Mouse (Mus musculus) kidney, postnatal 36 days (tissue): ENCODE results near the gene Als2.

ENCODE experiments used
- DNase-seq, 2 experiments: peaks; one replicate each; pipeline ENCODE4 v3.0.0; 2021 to 2022; ENCODE audit warnings: mixed read lengths in 2 of 2

Als2 gene

DNA sequence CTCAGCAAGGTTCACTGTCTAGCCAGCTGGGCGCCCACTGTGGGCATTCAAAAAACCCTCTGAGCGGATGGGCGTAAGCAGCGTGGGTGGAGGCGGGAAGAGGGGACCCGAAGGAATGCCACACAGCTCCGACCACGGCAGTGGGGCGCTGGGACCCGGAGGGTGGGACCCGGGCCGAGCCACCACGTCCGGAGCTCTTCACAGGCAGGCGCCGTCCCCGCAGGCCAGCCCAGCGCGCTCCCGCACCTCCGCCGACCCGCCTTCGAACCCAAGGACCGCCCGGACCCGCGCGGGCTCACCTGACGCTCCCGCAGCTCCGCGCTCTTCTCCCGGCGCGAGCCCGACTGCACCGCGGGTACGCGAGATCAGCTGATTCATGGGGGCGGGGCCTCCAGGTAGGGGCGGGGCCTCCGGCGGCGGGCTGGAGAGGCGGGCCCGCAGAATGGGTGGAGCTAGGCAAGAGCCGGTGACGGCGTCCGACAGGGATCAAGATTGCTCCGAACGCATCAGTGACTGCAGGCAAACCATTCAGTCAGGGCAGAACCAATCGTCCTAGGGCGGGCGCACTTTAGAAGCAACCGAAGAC, at the start of gene Als2:
TSS of gene Als2 (minus strand) at position 376 of the 586 bp plus-strand sequence.
- peak; percentile 98 to 99 for DNase-seq

DNA sequence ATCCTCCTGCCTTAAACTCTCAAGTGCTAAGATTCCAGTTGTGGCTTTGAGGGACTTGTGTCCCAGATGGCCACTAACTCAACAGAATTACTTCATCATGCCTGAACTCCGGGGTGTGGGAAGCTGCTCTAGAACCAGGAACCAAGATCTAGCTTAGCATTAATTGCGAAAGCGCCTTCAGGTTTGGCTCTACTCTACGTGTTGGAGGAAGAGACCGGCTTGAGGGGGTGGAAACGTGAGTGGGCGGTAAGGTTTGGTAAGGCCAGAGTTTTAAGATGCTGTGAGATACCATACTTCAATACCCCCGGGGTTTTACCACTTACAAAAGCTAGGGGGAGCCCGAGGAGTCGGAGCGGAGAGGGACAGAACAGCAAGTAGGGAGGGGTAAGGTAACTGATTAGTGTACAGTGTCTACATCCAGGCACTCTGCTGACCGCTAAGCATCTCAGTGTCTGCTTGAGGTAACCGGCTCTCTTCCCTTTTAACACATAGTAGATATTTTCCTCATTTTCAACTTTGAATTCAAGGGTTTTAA, 49.4 kb upstream of the Als2 start:
- DNase-seq: peak in 1 of 2 experiments; percentile 4

DNA sequence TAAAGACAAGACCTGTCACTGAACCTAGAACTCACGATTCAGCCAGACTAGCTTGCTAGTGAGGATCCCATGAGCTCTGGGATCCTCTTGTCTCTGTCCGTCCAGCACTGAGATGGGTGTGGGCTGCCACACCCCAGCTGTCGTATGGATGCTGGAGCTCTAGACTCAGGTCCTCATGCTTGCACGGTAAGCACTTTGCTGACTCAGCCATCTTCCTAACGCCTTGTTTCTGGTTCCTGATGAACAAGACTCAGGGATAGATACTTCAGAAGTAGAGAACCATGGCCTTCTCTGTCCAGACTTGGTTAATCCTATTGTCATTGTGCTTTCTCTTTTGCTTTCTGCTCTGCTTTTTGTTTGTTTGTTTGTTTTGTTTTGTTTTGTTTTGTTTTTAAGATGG, 48.8 kb upstream of the Als2 start:
- no peak for DNase-seq

DNA sequence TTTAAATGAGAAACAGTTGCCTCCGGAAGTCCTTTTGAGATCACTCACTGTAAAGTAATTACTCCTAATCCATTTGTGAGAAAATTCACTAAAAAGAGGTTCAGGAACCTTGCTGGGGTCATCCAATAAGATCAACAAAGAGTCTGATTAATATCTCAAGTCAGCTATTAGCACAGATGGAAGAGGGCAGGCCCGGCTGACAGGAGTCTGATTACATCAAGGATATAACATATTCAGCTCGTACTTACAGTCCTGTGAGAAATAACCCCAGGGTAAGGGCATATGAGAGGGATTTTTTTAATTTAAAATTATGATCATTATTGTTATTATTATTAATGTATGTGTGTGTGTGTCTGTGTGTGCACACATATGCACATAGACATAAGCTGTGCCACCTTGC, 35.2 kb upstream of the Als2 start:
- DNase-seq: no peak

DNA sequence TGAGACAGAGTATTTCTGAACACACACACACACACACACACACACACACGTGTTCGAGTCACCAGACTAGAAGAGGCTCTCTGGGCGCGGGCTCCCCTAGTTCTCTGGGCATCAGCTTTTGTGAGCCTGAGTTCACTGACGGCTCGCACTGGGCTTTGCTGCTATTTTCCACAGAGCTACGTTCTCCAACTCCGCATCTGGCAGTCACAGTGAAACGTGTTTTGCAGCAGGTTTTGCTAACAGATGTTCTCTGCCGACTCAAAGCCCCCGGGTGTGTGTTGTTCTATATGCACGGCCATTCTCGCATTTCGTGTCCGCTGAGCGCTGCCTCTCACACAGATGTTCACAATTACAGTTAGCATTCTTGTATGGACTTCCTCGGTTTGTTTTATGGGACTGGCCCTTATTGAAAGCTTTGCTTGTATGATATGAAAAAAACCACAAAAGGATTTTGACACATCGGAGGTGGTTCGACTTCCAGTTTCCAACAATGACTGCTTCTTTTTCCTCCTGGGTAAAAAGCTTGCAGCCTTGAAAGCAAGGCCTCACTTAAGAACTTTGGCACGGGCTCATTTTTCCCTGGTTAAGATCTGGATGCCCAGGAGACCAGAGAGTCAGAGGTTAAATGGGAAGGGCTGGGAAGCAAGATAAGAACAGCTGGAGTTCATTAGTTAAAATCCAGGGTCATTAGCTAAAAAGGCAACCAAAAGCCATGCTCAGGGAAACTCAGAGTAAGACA, 33.1 kb upstream of the Als2 start:
- peak; percentile 4 to 25 for DNase-seq

DNA sequence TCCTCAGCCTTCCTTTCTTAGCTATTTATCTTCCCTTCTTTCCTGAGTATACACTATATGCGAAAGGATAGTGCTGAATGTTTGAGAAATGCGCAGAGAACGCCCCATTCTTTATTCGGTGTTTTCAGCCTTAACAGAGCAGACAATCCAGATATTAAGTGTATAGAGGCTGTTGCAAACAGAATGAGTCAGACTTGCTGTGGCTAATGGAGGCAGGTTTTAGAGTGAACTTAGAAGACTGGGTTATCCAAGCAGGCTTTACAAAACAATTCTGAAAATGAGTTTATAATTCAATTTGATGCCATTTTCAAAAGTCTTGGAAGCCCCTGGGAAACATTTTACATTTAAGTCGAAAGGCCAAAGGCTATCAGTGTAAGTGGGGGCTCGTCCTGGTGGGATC, 32.4 kb upstream of the Als2 start:
- DNase-seq: no peak

DNA sequence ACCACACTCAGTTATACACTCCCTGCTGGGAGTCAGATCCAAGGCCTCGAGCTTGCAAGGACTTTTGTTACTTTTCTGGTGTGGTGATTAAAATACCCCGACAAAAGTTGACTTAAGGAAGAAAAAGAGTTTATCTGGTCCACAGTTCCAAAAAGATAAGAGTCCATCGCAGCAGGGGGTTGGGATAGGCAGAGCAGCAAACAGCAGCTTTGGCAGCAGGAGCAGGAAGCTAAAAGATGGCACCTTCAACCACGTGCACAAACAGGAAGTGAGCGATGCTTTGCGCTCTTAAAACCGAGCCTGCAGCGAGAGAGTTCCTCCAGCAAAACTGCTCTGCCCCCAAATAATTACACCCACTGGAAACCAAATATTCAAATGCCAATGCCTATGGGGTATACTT, 31.9 kb upstream of the Als2 start:
- DNase-seq: no peak

DNA sequence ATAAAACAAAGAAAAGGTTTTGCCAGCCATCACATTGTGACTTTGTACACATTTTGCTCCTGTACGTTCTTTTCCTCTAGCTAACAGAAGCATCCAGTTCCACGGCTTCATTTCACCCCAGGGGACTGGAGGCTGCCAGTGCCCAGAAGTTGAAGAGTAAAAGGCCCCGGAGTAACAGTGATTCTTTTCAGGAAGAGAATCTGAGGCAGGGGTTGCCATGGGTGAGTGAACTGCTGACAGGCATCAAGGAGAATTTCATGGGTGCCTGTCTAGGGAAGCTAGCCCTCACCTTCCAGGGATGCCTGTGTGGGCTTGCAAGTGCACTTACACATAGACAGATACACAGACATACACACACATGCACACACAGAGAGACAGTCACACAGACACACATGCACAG, 20.7 kb upstream of the Als2 start:
- no peak for DNase-seq

DNA sequence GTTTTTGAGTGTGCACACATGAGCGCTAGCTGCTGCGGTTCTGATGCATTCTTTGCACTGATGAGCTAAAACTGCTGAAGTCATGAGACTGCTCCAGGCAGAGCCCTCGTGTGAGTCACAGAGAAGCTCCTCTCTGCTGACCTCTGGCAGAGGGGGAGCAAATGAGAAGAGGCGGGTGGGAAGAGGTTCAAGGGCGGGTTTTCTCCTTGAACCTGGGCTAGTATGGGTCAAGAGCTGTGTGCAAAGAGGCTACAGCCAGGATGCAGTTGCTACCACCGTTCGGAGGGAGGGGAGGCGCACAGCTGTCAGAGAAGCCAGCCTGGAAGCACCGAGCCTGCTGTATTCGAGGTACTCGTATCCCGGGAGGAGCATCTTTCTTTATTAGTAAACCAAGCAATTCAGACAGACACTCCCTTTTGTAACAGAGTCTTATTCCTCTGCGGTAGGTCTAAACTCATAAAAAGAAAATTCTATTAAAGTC, 19.8 kb upstream of the Als2 start, which contains the start of gene Cdk15:
TSS of gene Cdk15 (plus strand) at position 156 of the 481 bp plus-strand sequence.
- DNase-seq: peak in 1 of 2 experiments; percentile 8

DNA sequence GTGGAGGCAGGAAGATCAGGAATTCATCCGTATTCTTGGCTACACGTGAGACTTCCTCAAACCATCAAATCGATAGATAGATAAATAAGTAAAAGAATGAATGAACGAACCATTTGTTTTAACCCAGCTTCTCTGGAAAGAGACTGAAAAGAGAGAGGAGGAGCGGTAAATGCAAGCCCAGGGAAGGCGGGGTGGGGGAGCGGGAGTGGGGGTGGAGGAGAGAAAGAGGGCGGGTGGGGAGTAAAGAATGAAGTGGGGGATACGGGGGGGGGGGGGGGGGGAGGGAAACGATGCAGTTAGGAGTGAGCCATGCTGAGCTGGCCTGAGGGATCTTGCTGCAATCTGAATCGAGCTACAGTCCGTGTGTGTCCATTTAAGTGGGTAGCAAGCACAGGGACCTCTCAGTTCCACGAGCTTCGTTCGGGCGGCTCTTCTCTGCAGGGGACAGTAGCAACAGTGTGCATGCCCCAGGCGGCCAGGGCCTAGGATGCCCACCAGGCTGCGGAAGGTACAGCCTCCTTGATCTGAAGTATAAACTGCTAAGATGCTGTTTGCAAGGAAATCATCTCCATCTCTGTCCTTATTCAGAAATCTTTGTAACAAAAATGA, 16.4 kb upstream of the Als2 start:
- DNase-seq: no peak

DNA sequence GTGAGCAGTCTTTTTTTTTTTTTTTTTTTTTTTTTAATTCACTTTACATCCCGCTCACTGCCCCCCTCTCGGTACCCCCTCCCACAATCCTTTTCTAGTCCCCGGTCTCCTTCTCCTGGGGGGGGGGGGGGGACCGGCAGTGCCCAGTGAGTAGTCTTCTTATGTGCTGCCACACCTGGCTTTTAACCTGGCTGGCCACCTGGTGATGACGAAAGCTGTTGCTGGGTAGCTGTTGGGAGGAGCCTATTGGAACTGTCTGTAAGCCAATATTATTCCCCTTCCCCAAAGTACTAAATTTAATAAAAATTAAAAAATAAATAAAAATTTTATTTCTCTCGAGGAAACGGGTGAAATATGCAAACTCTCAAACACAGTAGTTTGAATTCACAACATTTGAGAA, 15.7 kb upstream of the Als2 start:
- peak; percentile 30 to 66 for DNase-seq

DNA sequence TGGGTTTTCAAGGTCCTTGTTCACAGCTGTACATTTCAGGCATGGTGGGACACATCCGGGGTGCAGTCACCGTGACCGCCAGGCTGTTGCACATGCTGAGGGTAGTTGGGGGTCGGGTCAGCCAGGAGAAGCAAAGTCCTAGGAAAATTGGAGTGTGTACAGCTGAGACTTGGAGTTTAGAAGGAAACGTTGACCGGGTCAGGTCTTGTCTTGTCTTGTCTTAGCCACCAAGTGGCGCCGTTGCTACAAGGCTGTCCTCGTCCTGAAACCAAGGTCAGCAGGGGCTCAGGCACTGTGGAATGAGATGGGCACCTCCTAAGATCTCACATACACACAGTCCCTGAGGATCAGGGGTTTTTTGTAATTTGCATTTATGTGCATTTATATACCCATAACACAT, 10.6 kb upstream of the Als2 start:
- peak; percentile 58 to 76 for DNase-seq

DNA sequence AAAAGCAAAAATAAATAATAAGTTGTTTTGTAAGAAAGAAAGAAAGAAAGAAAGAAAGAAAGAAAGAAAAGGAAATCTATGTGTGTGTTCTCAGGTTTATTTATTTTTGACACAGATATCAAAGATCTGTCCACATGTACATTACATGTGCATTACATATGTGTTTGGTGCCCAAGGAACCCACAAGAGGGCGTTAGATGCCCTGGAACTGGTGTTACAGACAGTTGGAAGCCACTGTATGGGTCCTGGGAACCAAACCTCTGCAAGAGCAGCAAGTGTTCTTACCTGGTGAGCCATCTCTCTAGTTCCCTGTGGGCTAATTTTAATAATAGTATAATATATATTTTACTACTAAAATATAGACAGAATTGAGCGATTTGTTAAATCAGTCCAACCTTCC, 6.7 kb upstream of the Als2 start:
- DNase-seq: no peak

DNA sequence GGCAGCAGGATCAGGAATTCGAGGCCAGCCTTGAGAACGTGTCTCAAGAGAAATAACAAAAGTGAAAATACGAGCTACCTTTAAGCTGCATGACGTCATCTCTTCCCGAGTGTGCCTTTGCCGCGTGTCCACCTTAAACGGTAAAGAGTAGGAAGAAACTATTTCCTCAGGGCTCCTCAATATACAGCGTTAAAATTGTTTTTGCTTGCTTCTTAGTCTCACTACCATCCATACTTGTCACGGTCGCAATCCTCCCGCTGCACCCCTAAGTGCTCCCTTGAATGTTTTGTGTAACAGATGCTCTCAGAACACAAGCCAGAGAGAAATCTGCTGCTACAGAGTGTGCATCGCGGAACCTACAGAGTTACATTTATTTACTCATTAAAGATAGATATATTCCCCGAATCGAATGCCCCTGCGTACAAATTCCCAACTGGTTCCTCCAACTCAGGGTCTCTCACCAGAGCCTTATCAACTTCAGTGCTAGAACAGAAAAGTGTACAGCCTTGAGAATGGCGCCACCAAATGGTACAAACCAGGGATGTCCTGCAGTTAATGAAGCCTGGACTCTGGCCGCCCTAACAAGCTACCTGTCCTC, 682 bp upstream of the Als2 start:
- peak; percentile 86 to 89 for DNase-seq

DNA sequence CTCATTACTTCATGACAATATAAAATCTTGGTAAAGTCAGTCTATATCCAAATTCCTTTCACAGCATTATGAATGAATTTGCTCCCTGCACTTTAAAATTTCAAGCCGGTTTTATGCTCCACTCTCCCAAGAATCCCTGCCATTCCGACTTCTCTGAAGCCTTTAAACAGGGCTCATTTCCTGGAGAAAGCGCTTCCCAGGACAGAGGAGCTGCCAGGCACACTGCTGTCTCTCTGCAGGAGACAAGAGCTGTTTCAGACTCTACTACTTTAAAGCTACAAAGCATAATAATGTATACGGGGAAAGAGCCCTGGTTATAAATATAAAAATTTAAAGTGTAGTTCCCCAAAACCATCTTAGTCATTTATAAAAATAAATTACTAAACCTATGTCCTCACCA, 7.8 kb downstream of the Als2 start:
- DNase-seq: no peak

DNA sequence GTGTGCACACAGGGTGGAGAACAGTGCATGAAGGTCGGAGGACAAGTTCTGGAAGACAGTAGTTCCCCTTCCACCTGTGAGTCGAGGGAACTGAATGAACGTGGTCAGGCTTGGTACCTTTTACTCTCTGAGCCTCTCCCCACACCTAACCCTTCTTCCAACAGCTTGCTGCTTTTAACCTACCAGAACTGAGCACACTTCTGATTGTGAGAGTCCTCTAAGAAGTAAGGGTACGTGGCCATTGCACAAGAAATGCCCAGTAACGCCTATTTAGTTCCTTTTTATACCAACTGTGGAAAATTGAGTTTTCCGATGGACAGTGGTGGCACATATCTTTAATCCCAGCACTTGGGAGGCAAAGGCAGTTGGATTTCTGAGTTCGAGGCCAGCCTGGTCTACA, 8.5 kb downstream of the Als2 start:
- no peak for DNase-seq

DNA sequence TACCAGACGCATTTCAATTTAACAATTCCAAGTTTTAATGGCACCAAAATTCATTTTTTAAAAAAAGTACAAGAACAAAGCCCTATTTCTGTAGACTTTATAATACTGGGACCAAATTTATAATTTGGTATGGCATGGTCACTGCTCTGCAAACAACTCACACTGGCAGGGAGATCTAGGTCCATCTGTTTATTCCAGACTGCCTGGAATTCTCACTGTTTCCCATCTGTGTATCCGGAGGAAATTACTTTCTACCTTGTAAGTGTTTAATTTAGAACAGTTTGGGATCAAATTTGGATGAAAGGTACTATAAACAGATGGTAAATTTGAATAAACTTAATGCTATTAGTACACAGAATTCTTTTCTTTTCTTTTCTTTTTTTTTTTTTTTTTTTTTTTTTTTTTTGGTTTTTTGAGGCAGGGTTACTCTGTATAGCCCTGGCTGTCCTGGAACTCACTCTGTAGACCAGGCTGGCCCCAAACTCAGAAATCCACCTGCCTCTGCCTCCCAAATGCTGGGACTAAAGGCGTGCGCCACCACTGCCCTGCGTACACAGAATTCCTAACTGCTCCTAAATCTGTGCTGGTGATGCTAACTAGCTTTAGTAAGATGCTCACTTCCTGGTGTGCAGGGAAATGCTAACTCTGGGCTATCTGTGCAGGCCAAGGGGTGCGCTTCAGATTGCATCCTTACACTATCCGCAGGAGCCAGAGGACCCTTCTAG, 14.8 kb downstream of the Als2 start:
- DNase-seq: no peak

DNA sequence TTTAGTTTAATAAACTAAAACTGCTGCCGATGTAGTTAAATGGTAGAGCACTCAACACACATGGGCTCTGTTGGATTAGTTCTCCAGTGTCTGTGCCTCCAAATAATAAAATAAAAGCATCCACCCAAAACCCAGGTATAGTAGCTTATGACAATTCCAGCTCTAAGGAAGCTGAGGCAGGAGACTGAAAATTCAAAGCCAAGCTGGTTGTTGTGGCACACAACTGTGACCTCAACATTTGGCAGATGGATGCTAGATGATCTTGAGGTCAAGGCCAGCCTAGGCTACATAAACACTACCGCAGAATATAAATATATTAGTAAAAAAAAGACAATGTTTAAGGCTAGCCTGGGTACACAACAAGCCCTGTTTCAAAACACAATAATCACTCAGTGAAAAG, 15.4 kb downstream of the Als2 start:
- DNase-seq: no peak

DNA sequence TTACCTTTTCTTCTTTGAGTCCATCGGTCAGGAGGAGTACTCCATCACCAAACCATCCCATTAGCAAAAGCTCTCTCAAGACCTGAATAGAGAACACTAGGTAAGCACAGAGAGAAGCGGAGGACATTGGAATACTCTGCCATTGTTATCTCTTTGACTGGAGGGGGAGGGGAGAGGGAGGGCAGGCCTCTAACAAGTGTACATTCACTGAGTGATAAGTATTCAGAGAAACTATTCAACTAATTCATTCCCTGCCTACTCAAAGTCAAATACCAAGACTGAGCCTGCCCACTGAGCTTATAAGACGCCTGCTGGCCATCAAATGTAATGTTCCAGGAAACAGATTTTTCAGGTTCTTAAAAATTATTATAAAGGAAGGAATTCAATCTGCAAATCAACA, 16.7 kb downstream of the Als2 start:
- DNase-seq: no peak

DNA sequence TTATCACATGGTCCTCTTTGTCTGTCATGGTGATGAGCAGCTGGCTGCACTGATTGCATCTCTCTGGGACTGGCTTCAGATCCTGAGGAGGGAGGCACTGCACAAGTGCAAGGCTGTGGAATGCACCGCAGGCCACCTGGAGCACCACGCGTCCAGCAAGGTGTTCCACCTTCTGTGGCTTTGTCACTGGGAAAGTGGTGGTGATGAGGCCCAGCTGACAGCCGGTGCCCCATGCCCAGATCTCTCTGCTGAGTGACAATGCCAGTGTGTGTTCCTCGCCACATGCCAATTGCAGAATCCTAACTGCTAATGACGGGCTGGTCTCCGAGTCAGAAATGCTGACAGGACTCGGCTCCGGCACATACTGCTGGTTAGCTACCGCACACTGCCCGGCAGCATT, 21.6 kb downstream of the Als2 start:
- DNase-seq: no peak

DNA sequence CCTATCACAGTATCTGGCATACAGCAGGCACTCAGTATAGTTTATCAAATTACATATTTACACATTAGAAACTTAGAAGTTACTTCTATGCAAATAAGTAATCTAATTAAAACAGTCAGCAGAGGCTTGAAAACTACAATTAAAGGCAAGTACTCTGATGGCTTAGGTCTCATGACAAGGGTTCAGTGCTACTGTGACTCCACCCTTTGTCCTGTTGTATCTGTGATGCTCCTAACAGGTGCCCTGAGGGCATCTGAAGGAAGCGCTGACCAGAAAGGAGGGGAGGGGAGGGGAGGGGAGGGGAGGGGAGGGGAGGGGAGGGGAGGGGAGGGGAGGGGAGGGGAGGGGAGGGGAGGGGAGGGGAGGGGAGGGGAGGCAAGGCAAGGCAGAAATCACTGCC, 24.1 kb downstream of the Als2 start:
- peak in 1 of 2 experiments; percentile 21 for DNase-seq

DNA sequence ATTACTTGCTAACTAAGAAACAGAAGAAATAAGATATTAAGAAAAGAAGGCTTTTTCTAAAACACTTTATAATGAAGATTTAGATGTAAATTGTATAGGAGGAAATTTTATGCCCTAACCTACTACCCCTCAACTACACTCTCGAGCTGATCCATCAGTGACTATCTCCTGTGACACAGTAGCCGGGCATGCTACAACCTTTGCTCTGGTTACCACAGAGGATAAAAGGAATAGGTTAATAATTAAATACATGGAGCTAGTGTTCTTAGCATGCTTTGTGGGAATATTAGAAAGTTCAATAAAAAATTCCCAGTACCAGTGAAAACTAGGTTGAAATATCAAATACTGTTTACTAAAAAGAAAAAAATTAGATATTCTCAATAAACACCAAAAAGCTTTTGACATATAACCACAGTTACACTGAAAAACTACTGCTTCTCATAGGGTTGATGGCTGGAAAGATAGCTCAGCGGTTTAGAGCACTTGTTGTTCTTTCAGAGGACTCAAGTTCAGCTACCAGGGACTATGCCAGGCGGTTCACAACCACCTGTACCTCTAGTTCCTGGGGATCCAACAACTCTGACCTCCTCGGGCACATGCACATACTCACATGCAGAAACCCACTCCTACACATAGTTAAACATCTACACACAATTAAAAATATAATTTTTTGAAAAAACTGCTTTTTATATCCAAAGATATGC, 24.8 kb downstream of the Als2 start:
- DNase-seq: peak; percentile 42 to 77
